Mouse (Mus musculus): Measurements from ENCODE around the gene Wfdc16. TPM values are rescaled to one million over a fixed set of nuclear protein-coding genes. Genes with fewer than 3 reads are reported as not detected.

Wfdc16 gene
- not detected for polyA plus RNA-seq (2017; shearing (Covaris generic))

GRCm38 (mm10) chr2:164638696-164639095 lies at the start of gene Wfdc16:
TSS of gene Wfdc16 (minus strand) at chr2:164638796.

DNA sequence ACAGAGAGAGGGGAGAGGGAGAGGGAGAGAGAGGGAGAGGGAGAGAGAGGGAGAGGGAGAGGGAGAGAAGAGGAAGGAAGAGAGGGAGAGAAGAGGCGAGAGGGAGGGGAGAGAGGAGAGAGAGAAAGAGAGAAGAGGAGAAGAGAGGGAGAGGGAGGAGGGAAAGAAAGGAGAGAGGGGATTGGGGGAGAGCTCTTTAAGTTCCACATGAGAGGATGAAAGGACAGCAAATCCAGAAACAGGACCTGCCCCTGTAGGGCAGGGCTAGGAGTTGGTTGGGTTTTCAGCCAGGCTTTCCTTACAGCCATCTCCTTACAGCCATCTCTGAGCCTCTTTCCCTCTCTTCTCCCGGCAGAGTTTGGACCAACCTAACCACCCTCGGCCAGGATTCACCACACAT lies 46.2 kb upstream of the Wfdc16 start, which contains the start of gene Wfdc13:
Gene Wfdc13, plus strand, starts transcription at position 301 of the 400 bp plus-strand sequence.

GRCm38 (mm10) chr2:164673987-164674386 lies 35.4 kb upstream of the Wfdc16 start, which contains the start of gene Wfdc11:
TSS of gene Wfdc11 (minus strand) at chr2:164674087.

GRCm38 (mm10) chr2:164656483-164656882 lies 17.9 kb upstream of the Wfdc16 start, which contains the start of gene Wfdc9:
TSS of gene Wfdc9 (minus strand) at chr2:164656583.

GRCm38 (mm10) chr2:164655858-164656257 lies 17.3 kb upstream of the Wfdc16 start, which contains the start of gene Wfdc10:
TSS of gene Wfdc10 (plus strand) at chr2:164656046.

GRCm38 (mm10) chr2:164613471-164613870 lies 25.1 kb downstream of the Wfdc16 start, which contains the start of the genes Wfdc6b and Wfdc8:
TSS of gene Wfdc6b (plus strand) at chr2:164613522.
TSS of gene Wfdc8 (minus strand) at chr2:164613626.

GRCm38 (mm10) chr2:164593494-164593893 lies 45.1 kb downstream of the Wfdc16 start, which contains the start of gene Eppin:
TSS of gene Eppin (minus strand) at chr2:164593594.

DNA sequence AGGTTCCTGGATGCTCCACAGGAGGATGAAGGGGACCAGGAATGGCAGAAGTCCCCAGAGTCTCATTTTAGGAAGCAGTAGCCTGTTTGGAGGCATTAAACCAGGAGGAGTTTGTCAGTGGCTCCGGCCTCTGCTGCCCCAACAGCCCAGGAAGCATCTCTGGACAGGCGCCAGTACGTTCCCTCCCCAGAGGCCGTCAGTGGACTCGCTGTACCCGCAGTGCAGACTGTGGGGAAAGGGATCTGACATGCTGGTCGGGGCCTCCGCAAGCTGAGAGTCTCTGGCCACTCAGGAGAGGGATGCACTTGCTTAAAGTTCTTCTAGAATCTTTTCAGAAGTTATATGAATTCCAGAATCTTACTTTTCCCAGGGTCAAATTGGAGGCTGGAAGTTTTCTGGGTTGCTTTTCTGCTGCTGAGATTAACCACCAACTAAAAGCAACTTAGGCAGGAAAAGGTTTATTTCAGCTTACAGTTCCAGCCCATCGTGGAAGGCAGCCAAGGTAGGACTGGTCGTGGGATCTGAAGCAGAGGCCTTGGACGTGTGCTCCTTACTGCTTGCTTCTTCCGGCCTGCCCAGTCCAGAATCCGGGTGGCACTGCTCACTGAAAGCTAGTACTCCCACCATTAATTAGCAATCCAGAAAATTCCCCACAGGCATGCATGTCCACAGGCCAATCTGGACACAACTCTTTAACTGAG lies 53.4 kb downstream of the Wfdc16 start, which contains the start of gene Wfdc6a:
Gene Wfdc6a, minus strand, starts transcription at position 423 of the 701 bp plus-strand sequence.

Other genes starting within 250 kb of the Wfdc16 start
- 10 to 100 TPM in 1 of 2 experiments, 1 to 10 TPM in 1; 1.5 to 18.8 TPM for gene Slpi, start 249.7 kb downstream of the Wfdc16 start, polyA plus RNA-seq (2017; shearing (Covaris generic))
- under 1 TPM in 1 of 2 experiments, not detected in 1; 0.66 TPM for gene Rbpjl, start 235.7 kb downstream of the Wfdc16 start, polyA plus RNA-seq (2017; shearing (Covaris generic))
- gene Matn4, start 233.6 kb downstream of the Wfdc16 start, polyA plus RNA-seq (2017; shearing (Covaris generic)), result under 1 TPM; 0.11 to 0.73 TPM
- gene Sdc4, start 194.9 kb downstream of the Wfdc16 start, polyA plus RNA-seq (2017; shearing (Covaris generic)), result 10 to 100 TPM in 1 of 2 experiments, 1 to 10 TPM in 1; 2.2 to 24.3 TPM
- 10 to 100 TPM; 81.2 to 96.0 TPM for gene Sys1, start 181.8 kb downstream of the Wfdc16 start, polyA plus RNA-seq (2017; shearing (Covaris generic))
- 10 to 100 TPM; 19.7 to 21.3 TPM for gene Gm20458, start 177.8 kb downstream of the Wfdc16 start, polyA plus RNA-seq (2017; shearing (Covaris generic))
- gene Trp53tg5, start 165.1 kb downstream of the Wfdc16 start, polyA plus RNA-seq (2017; shearing (Covaris generic)), result under 1 TPM; 0.41 to 0.62 TPM
- 1 to 10 TPM; 6.3 to 6.8 TPM for gene Dbndd2, start 152.7 kb downstream of the Wfdc16 start, polyA plus RNA-seq (2017; shearing (Covaris generic))
- 10 to 100 TPM; 27.1 to 28.8 TPM for gene Pigt, start 141.3 kb downstream of the Wfdc16 start, polyA plus RNA-seq (2017; shearing (Covaris generic))
- gene Wfdc2, start 76.4 kb downstream of the Wfdc16 start, polyA plus RNA-seq (2017; shearing (Covaris generic)), result 1 to 10 TPM in 1 of 2 experiments, not detected in 1; 3.3 TPM
- not detected for gene Spint3, start 65.3 kb downstream of the Wfdc16 start, polyA plus RNA-seq (2017; shearing (Covaris generic))
- gene Wfdc6a, start 53.3 kb downstream of the Wfdc16 start, polyA plus RNA-seq (2017; shearing (Covaris generic)), result not detected
- not detected for gene Eppin, start 45.2 kb downstream of the Wfdc16 start, polyA plus RNA-seq (2017; shearing (Covaris generic))
- gene Wfdc6b, start 25.3 kb downstream of the Wfdc16 start, polyA plus RNA-seq (2017; shearing (Covaris generic)), result 1 to 10 TPM in 1 of 2 experiments, not detected in 1; 3.0 TPM
- gene Wfdc8, start 25.2 kb downstream of the Wfdc16 start, polyA plus RNA-seq (2017; shearing (Covaris generic)), result 1 to 10 TPM in 1 of 2 experiments, not detected in 1; 1.6 TPM
- under 1 TPM in 1 of 2 experiments, not detected in 1; 0.88 TPM for gene Wfdc10, start 17.2 kb upstream of the Wfdc16 start, polyA plus RNA-seq (2017; shearing (Covaris generic))
- gene Wfdc9, start 17.8 kb upstream of the Wfdc16 start, polyA plus RNA-seq (2017; shearing (Covaris generic)), result 1 to 10 TPM in 1 of 2 experiments, under 1 TPM in 1; 0.51 to 1.6 TPM
- gene Wfdc11, start 35.3 kb upstream of the Wfdc16 start, polyA plus RNA-seq (2017; shearing (Covaris generic)), result not detected
- gene Wfdc13, start 46.3 kb upstream of the Wfdc16 start, polyA plus RNA-seq (2017; shearing (Covaris generic)), result not detected
- gene Spint4, start 59.7 kb upstream of the Wfdc16 start, polyA plus RNA-seq (2017; shearing (Covaris generic)), result not detected
- not detected for gene Spint5, start 76.5 kb upstream of the Wfdc16 start, polyA plus RNA-seq (2017; shearing (Covaris generic))
- 1 to 10 TPM in 1 of 2 experiments, under 1 TPM in 1; 0.20 to 2.9 TPM for gene Wfdc3, start 107.1 kb upstream of the Wfdc16 start, polyA plus RNA-seq (2017; shearing (Covaris generic))
- gene Dnttip1, start 107.2 kb upstream of the Wfdc16 start, polyA plus RNA-seq (2017; shearing (Covaris generic)), result 10 to 100 TPM; 61.3 to 61.5 TPM
- 1 to 10 TPM; 1.7 to 2.9 TPM for gene Ube2c, start 131.1 kb upstream of the Wfdc16 start, polyA plus RNA-seq (2017; shearing (Covaris generic))
- gene Tnnc2, start 141.2 kb upstream of the Wfdc16 start, polyA plus RNA-seq (2017; shearing (Covaris generic)), result not detected
- 1 to 10 TPM; 8.2 to 9.8 TPM for gene Snx21, start 147.0 kb upstream of the Wfdc16 start, polyA plus RNA-seq (2017; shearing (Covaris generic))
- 10 to 100 TPM; 29.7 to 34.5 TPM for gene Acot8, start 166.1 kb upstream of the Wfdc16 start, polyA plus RNA-seq (2017; shearing (Covaris generic))
- gene Zswim3, start 166.3 kb upstream of the Wfdc16 start, polyA plus RNA-seq (2017; shearing (Covaris generic)), result 10 to 100 TPM in 1 of 2 experiments, 1 to 10 TPM in 1; 8.2 to 11.0 TPM
- 10 to 100 TPM; 19.3 to 20.7 TPM for gene Zswim1, start 183.9 kb upstream of the Wfdc16 start, polyA plus RNA-seq (2017; shearing (Covaris generic))
- gene Spata25, start 189.7 kb upstream of the Wfdc16 start, polyA plus RNA-seq (2017; shearing (Covaris generic)), result not detected
- 100 to 1,000 TPM; 179 to 196 TPM for gene Ctsa, start 194.1 kb upstream of the Wfdc16 start, polyA plus RNA-seq (2017; shearing (Covaris generic))
- 1 to 10 TPM; 1.3 to 2.8 TPM for gene Neurl2, start 194.7 kb upstream of the Wfdc16 start, polyA plus RNA-seq (2017; shearing (Covaris generic))
- gene Pltp, start 218.9 kb upstream of the Wfdc16 start, polyA plus RNA-seq (2017; shearing (Covaris generic)), result 1 to 10 TPM in 1 of 2 experiments, under 1 TPM in 1; 0.52 to 9.3 TPM
- 100 to 1,000 TPM; 109 to 125 TPM for gene Pcif1, start 240.5 kb upstream of the Wfdc16 start, polyA plus RNA-seq (2017; shearing (Covaris generic))